Mouse (Mus musculus) left cerebral cortex, adult 8-10 months (tissue): ENCODE measurements around the gene Gm11627. TPM values are rescaled to one million over a fixed set of nuclear protein-coding genes. Genes with fewer than 3 reads are reported as not detected.
"Not testable (repeated sequence)": the region's sequence is repeated elsewhere in the genome, so short reads cannot be mapped to it uniquely, and the experiment has no call there.

Source experiments
- DNase-seq, 2 experiments: peaks; one replicate each; pipeline ENCODE4 v3.0.0; 2022; ENCODE audit warnings: low spot score in 2 of 2
- total RNA-seq, 4 experiments: library from RNA; stranded (reverse); gene quantifications; 2 replicates each; pipeline ENCODE4 v1.2.4; 2022

Gm11627 gene
- 1 to 10 TPM; 2.7 to 5.8 (median 4.2) TPM for total RNA-seq

GRCm38 (mm10) chr11:102579165-102580033 lies at the start of gene Gm11627:
Gene Gm11627, minus strand, starts transcription at chr11:102579461.
- peak in 1 of 2 experiments; percentile 37 for DNase-seq

- DNase-seq, result no peak
Measured at GRCm38 (mm10) chr11:102628529-102628928, 49.3 kb upstream of the Gm11627 start.

GRCm38 (mm10) chr11:102627171-102627931 lies 48.1 kb upstream of the Gm11627 start:
- DNase-seq, result no peak

- no peak for DNase-seq
Measured at GRCm38 (mm10) chr11:102624888-102625407, 45.7 kb upstream of the Gm11627 start.

- no peak for DNase-seq
Measured at GRCm38 (mm10) chr11:102623876-102624789, 44.9 kb upstream of the Gm11627 start.

GRCm38 (mm10) chr11:102619449-102619848 lies 40.2 kb upstream of the Gm11627 start:
- DNase-seq, result no peak

- no peak for DNase-seq
Measured at GRCm38 (mm10) chr11:102611317-102611705, 32.0 kb upstream of the Gm11627 start.

GRCm38 (mm10) chr11:102610675-102611316 lies 31.5 kb upstream of the Gm11627 start:
- DNase-seq, result no peak

- DNase-seq, result no peak
Measured at GRCm38 (mm10) chr11:102610260-102610659, 31.0 kb upstream of the Gm11627 start.

GRCm38 (mm10) chr11:102609483-102609882 lies 30.2 kb upstream of the Gm11627 start:
- no peak for DNase-seq

GRCm38 (mm10) chr11:102608691-102609090 lies 29.4 kb upstream of the Gm11627 start:
- no peak for DNase-seq

- DNase-seq, result no peak
Measured at GRCm38 (mm10) chr11:102607686-102608548, 28.7 kb upstream of the Gm11627 start.

- DNase-seq, result not testable (repeated sequence)
Measured at GRCm38 (mm10) chr11:102607201-102607600, 27.9 kb upstream of the Gm11627 start.

- DNase-seq, result no peak
Measured at GRCm38 (mm10) chr11:102606751-102607171, 27.5 kb upstream of the Gm11627 start.

- no peak for DNase-seq
Measured at GRCm38 (mm10) chr11:102605553-102606416, 26.5 kb upstream of the Gm11627 start.

- peak in 1 of 2 experiments; percentile 11 for DNase-seq
Measured at GRCm38 (mm10) chr11:102604777-102605552, 25.7 kb upstream of the Gm11627 start.

- peak; percentile 4 to 74 for DNase-seq
Measured at GRCm38 (mm10) chr11:102604010-102604584, 24.8 kb upstream of the Gm11627 start, which contains the start of gene Fzd2. Gene Fzd2, plus strand, starts transcription at chr11:102604396.
